Mouse (Mus musculus) adrenal gland, postnatal 36 days (tissue): ENCODE measurements around the gene Serpina5. TPM values are rescaled to one million over a fixed set of nuclear protein-coding genes. Genes with fewer than 3 reads are reported as not detected.
"Not testable (repeated sequence)": the region's sequence is repeated elsewhere in the genome, so short reads cannot be mapped to it uniquely, and the experiment has no call there.

Experiments used
- DNase-seq, 2 experiments: peaks; one replicate each; pipeline ENCODE4 v3.0.0; 2021; ENCODE audit warnings: mixed read lengths in 1 of 2
- long read RNA-seq, 2 experiments: library from polyadenylated mRNA; stranded (forward); transcript quantifications; one replicate each; pipeline ENCODE4 v2.0.0; 2021; ENCODE audit warnings: borderline sequencing depth in 2 of 2
- total RNA-seq, 2 experiments: library from RNA; stranded (reverse); gene quantifications; 2 replicates each; pipeline ENCODE4 v1.2.3; 2021

The Serpina5 gene
- total RNA-seq: under 1 TPM in 1 of 2 experiments, not detected in 1; 0.13 TPM
- long read RNA-seq, experiment 1: 0 reads
- long read RNA-seq, experiment 2: 0 reads

- DNase-seq: no peak
These were observed at the start of gene Serpina5 for GRCm38 (mm10) chr12:104100768-104101167. TSS of gene Serpina5 (plus strand) at chr12:104101113.

- no peak for DNase-seq
These were observed 46.9 kb upstream of the Serpina5 start for GRCm38 (mm10) chr12:104053995-104054394.

DNA sequence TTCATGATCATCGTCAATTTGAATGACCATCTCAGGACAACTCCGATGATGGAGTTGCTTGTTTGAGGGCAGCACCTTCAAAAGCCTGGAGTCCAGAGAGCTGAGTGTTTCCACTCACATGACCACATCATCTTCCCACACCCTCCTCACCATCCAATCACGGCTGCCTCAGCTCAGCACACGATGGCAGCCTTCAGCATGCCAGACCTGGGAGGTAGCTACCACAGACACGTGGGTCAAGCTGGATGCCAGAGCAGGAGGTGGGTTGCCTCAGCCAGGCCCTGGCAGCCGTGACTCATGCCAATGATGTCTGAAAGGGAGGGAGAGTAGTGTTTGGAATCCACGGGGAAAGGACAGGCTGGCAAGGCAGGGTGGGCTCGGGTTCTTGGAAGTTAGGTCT is 45.2 kb upstream of the Serpina5 start:
- DNase-seq: peak in 1 of 2 experiments; percentile 16

DNA sequence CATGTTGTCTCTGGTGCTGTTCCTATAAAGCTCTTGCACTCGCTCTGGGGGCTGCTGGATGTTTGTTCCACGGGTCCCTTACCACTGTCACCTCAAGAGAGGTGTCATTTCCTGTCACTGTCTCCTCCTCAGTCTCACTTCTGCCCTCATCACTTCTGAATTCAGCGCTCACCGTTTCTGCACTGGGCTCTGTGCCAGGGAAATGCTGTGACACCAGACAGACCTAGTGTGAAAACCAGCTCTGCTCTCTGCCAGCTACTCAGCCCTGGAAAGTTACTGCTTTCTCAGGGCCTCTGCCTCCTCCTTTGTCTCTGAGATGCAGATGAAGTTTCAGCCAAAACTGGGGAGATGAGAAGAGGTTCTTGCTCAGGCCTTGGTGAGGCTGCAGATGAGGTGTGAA is 43.9 kb upstream of the Serpina5 start:
- no peak for DNase-seq

GRCm38 (mm10) chr12:104057531-104057930 is 43.4 kb upstream of the Serpina5 start:
- DNase-seq: no peak

- no peak for DNase-seq
These were observed 40.8 kb upstream of the Serpina5 start for GRCm38 (mm10) chr12:104060126-104060525.

- no peak for DNase-seq
These were observed 39.1 kb upstream of the Serpina5 start for GRCm38 (mm10) chr12:104061862-104062261.

GRCm38 (mm10) chr12:104064532-104064931 is 36.4 kb upstream of the Serpina5 start:
- DNase-seq: no peak

- DNase-seq: no peak
These were observed 35.9 kb upstream of the Serpina5 start for GRCm38 (mm10) chr12:104064996-104065395.

GRCm38 (mm10) chr12:104066241-104066640 is 34.7 kb upstream of the Serpina5 start:
- peak; percentile 71 to 76 for DNase-seq

DNA sequence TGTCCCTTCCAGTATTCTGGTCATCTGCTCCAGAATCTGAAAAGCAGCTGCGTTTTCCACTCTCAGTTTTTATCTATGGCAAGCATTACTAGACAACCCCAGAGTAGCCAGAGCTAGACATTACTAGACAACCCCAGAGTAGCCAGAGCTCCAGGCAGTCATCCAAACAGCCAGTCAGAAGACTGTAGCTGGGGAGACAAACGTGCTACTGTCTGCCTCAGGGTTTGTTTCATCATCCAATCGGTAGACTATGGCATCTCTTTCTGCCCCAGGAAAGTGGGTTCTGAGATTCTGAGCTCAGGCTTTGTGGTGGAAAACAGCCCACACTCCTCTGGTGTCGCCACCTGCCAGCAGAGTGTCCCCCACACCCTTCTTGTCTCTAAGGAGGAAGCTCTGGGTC is 33.4 kb upstream of the Serpina5 start:
- peak; percentile 52 to 76 for DNase-seq

- DNase-seq: peak; percentile 83 to 90
These were observed 31.3 kb upstream of the Serpina5 start for GRCm38 (mm10) chr12:104069620-104070019.

DNA sequence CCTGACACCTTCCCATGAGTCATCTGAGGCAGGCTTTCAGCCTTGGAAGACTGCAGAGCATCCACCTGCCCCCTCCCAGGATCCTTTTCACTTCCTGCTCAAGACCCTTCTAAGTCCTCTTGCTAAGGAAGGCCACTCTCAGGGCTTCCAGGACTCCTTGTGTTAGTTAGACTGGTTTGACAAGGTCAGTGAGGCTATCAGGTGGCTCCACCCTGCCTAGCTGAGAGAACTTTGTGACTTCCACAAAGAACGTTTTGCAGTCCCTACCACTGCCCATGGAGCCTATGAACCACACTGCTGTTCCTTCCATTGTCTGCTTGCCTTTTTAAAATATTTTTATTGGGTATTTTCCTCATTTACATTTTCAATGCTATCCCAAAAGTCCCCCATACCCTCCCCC is 29.2 kb upstream of the Serpina5 start:
- DNase-seq: no peak

GRCm38 (mm10) chr12:104072286-104072685 is 28.6 kb upstream of the Serpina5 start:
- DNase-seq: no peak

- DNase-seq: no peak
These were observed 10.8 kb upstream of the Serpina5 start for GRCm38 (mm10) chr12:104090119-104090518.

DNA sequence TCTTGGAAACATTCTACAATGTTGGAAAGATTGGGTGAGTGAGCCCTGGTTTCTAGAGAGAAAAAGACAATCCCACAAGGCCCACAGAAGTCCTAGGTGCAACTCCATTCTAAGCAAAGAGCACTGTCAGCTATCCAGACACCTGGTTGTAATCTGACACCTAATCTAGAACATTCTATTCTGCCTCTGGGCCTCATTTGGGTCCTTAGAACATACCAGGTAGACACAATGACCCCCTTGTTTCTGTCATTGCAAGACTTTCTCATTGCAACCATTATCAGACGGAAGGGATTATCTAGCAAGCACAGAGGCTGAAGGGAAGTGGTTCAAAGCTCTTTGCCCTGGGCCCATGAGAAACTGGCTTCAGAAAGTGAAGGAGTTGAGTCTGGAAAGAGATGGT is 9.6 kb upstream of the Serpina5 start:
- no peak for DNase-seq

GRCm38 (mm10) chr12:104105847-104106246 is 4.9 kb downstream of the Serpina5 start:
- DNase-seq: no peak

DNA sequence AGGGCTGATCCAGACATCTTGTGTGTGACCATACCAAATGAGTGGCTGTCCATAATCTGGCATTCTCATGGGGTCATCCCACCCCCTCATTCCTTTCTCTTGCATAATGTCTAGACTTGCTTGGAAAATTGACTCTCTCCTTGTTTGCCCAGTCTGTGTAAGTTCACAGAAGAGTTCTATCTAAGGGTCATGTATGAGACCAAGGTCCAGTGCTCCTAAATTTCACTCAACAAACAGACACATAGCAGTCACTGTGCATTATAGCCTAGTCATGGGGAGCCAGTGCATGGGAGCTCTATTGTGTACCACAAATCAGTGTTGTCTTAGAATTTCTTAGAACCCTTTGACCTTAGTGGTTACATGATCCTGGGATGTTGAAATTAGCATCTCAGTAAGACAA is 6.0 kb downstream of the Serpina5 start:
- no peak for DNase-seq

DNA sequence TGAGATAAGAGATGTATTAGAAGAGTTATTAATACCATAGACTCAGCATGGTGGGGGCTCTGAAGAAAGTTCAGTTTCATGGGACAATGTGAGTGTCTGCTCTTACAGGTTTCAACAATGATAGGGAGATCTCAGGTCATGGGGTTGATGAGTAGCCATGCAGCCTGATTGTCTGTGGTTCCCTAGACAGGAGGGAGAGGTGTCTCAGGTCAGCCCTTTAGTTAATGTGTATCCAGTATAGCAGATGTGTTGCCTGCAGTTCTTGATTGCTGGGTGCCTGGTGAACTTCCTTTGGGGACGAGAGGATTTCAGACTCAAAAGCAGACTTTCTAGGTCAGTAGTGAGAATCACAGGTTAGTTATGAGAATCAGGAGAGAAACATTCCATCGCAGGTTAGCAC is 7.6 kb downstream of the Serpina5 start:
- DNase-seq: no peak

- not testable (repeated sequence) for DNase-seq
These were observed 11.4 kb downstream of the Serpina5 start, which contains the start of gene Serpina3a for GRCm38 (mm10) chr12:104112333-104112732. TSS of gene Serpina3a (plus strand) at chr12:104112724.

- no peak for DNase-seq
These were observed 14.1 kb downstream of the Serpina5 start for GRCm38 (mm10) chr12:104114921-104115579.

DNA sequence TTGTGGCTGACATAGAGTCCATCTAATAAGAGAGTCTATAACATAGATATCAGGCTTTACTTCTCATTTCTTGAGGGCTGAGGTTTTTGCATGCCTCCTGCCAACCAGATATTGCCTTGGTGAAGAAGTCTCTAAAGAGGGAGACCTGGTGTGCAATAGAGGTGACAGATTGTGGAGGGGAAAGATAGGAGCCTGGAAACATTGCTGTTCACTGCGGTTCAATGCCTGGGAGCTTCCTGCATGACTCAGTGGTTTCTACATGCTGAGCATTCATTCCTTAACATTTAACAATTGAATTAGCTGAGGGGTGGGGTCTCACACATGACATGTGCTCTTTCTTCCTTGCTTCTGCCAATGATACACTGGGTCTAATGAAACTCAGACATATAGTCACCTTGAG is 22.2 kb downstream of the Serpina5 start:
- no peak for DNase-seq

- no peak for DNase-seq
These were observed 23.1 kb downstream of the Serpina5 start for GRCm38 (mm10) chr12:104123996-104124395.

DNA sequence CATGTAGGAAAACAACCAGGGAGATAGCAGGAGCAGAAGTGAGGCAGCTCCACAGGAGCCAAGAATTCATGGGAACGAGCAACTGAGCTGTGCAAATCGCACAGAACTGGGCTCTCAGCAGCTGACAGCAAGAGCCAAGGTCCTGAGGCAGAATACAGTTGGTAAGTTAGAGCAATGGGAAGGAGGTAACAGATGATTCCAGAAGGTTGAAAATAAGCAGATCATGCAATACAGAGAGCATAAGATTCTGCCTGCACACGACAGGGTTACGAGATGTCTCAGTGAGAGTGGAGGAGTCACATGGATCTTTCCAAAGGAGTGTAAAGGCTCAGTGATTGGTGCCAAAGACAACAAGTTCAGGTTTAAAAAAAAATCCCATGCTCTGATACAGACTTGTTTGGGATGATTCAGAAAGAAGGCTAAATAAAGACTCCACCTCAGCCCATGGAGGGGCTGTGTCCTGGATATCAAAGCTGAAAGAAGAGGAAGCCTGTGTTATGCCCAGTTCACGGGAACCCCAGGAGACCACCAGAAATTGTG is 24.2 kb downstream of the Serpina5 start:
- DNase-seq: no peak
